Mouse (Mus musculus) NIH3T3 (cell line): Measurements from ENCODE around the gene Gal3st2b.
"Not testable (repeated sequence)": the region's sequence is repeated elsewhere in the genome, so short reads cannot be mapped to it uniquely, and the experiment has no call there.

Experiments used
- DNase-seq: peaks from one replicate; pipeline ENCODE4 v3.0.0-alpha.2; 2012; ENCODE audit warnings: low read depth

The Gal3st2b gene

GRCm38 (mm10) chr1:93980932-93981331, 62.8 kb downstream of the Gal3st2b start:
- DNase-seq = not testable (repeated sequence)

DNA sequence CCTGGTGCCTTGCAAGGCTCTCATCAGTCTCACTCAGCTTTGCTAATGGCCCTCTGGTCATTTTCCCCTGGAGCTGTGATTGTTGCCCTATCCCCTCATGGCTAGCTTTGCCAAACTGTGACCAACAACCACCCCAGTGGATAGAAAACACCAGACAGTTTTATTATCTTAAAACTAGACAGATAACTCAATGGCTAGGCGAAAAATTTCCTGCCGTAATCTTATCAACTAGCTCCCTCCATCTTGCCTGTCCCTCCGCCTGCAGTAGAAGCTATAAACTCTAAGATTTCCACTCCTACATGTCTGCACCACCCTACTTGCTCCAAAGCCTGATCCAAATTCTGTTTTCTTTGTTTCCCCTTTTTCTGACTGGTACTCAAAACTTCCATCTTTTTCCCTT, 68.1 kb downstream of the Gal3st2b start:
- peak; percentile 0 for DNase-seq

GRCm38 (mm10) chr1:93988786-93989185, 70.7 kb downstream of the Gal3st2b start:
- no peak for DNase-seq

- not testable (repeated sequence) for DNase-seq
These were observed 72.1 kb downstream of the Gal3st2b start, which contains the start of gene Gal3st2c for GRCm38 (mm10) chr1:93990209-93990608. Gene Gal3st2c, plus strand, starts transcription at chr1:93990509.

DNA sequence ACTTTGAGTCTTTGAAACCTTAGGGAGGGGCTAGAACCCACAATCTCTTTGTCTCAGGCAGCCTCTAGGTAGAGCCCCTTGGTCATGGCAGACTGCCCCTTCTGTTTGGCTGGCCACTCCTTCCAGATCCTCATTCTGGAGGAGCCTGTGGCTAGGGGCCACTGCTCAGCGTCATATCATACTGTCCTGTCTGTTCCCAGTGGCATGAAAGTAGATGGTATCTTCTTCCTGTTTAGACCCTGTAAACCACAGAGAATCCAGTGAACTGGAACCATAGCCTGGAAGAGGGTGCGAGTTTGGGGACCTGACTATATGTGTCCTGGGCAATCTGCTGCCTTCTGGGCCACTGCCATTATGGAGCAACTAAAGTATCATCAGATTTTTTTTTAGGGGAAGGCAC, 73.0 kb downstream of the Gal3st2b start:
- not testable (repeated sequence) for DNase-seq

DNA sequence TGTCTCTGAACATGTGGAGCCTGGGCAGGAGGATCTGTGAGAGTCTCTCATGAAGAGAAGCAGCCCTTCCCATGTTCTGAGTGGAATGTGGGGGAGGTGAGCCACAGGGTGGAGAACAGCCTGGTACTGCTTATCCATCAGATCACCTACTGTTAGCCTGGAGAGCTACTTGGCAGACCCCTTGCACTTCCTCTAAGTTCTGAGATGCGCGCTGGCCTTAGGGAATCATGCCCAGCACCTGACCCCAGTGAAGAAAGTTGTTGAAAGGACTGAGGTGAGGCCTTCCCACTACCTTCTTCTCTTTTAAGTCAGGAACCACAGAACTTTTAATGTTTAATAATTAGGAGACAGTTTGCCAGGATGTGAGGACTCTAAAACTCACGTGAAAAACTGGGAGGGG, 73.4 kb downstream of the Gal3st2b start:
- not testable (repeated sequence) for DNase-seq
